In the genomic region with DNA sequence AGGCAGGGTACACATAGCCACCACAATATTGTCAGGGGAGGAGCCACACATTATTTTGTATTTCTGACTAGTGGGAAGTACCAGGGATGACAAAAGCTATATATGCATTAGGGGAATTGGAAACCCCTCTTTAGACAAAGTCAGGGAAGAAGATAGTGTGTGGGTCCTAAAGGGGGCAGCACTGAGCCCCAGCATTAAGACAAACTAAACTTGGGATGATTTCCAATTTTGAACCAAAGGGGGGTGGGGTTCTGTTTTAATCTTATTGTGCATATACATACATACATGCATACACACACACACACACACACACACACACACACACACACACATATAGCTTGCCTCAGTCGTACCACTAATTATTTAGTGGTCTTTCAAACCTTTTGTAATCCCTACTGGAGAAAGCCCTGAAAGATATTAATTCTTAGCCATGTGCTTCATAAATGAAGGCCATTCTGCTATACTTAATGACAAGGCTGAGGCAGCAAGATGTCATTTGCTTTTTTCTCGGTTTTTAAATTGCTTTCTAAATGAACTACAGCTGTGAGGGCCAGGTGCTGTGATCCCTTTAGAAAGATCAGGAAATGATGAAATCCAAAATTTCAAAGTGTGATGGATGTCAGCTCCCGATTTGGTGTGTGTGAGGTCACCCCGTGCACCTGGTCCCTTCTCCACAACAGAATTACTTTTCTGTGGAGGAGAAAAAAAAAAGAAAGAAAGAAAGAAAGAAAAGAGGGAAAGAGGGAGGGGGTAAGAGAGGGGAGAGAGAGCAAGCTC, we compare ENCODE assay signal across 11 mouse cellular contexts.
DNase-seq lines count a peak whose midpoint lies in the region; ATAC-seq and TF ChIP-seq lines count a peak whose summit lies in the region.
"Had no signal": no experiment of that assay in that cellular context is flagged by ENCODE, and none has a peak within 500 bp of the region (broad histone marks: within the 10 kb centered on the region; RNA-seq: fewer than 3 reads in every experiment).

No protein-coding gene starts in this region.

- 73% methylated on average over 4 of the region's 4 CpGs for WGBS in heart, adult 2 months
- 73% methylated on average over 4 of the region's 4 CpGs for WGBS in heart, embryonic 11.5 days (ENCODE audit: insufficient replicate concordance)
- 65% methylated on average over 4 of the region's 4 CpGs for WGBS in neural tube, embryonic 11.5 days
- 43% methylated on average over 4 of the region's 4 CpGs for WGBS in neural tube, embryonic 15.5 days

- no peaks in the 10 kb centered on the region for H3K79me2 ChIP-seq in heart, adult 2 months (replicated peaks; ENCODE audit: control insufficient read depth, insufficient read depth, low read length)

- no peak for DNase-seq in heart, adult 2 months
- DNase-seq in neural tube, embryonic 11.5 days (ENCODE audit: low spot score): peak; percentile 17
- DNase-seq in forelimb bud, embryonic 11.5 days (ENCODE audit: low read depth, low spot score): peak; percentile 76
- DNase-seq in splenic B cell, adult 2 months (ENCODE audit: low read depth, low spot score): peak; percentile 19
- no peak for DNase-seq in spleen, postnatal 4 days (ENCODE audit: low spot score in 2 of 2)
- DNase-seq: cerebellum, adult 9-10 months had no signal

- no peaks in the 10 kb centered on the region for H3K4me1 ChIP-seq in heart, adult 2 months (ENCODE audit: control insufficient read depth, insufficient read depth, low read length)
- no peaks in the 10 kb centered on the region for H3K4me1 ChIP-seq in heart, embryonic 11.5 days (ENCODE audit: control insufficient read depth, insufficient read depth, low read length)
- no peaks in the 10 kb centered on the region for H3K4me1 ChIP-seq in neural tube, embryonic 11.5 days (ENCODE audit: control insufficient read depth, insufficient read depth, low read length)
- H3K4me1 ChIP-seq in neural tube, embryonic 15.5 days: no peaks in the 10 kb centered on the region
- H3K4me1 ChIP-seq: liver, embryonic 15.5 days had no signal

- no peak overlapping the region for H3K4me2 ChIP-seq in heart, embryonic 11.5 days
- no peak overlapping the region for H3K4me2 ChIP-seq in neural tube, embryonic 11.5 days (ENCODE audit: low read depth)
- H3K4me2 ChIP-seq in neural tube, embryonic 15.5 days: no peak overlapping the region
- H3K4me2 ChIP-seq: liver, embryonic 15.5 days; midbrain, embryonic 11.5 days had no signal

- H3K9ac ChIP-seq in heart, adult 2 months (ENCODE audit: low read depth, low read length): no peak overlapping the region
- no peak overlapping the region for H3K9ac ChIP-seq in heart, embryonic 11.5 days (ENCODE audit: low read depth, low read length)
- no peak overlapping the region for H3K9ac ChIP-seq in neural tube, embryonic 11.5 days (ENCODE audit: low read length)
- H3K9ac ChIP-seq in neural tube, embryonic 15.5 days (replicated peaks): no peak overlapping the region
- H3K9ac ChIP-seq: liver, embryonic 15.5 days had no signal

- no peak for TF ChIP-seq EP300 in heart, adult 2 months (IDR thresholded peaks at IDR 0.05; ENCODE audit: insufficient read depth, low read depth, low read length)

- H3K27me3 ChIP-seq in heart, adult 2 months (ENCODE audit: control insufficient read depth, insufficient read depth, low read length): no peaks in the 10 kb centered on the region
- no peaks in the 10 kb centered on the region for H3K27me3 ChIP-seq in heart, embryonic 11.5 days (ENCODE audit: control insufficient read depth, insufficient read depth, low read length)
- no peaks in the 10 kb centered on the region for H3K27me3 ChIP-seq in neural tube, embryonic 11.5 days (ENCODE audit: control insufficient read depth, insufficient read depth, low read length)
- H3K27me3 ChIP-seq in neural tube, embryonic 15.5 days (replicated peaks): no peaks in the 10 kb centered on the region
- no peaks in the 10 kb centered on the region for H3K27me3 ChIP-seq in splenic B cell, adult 2 months (ENCODE audit: control insufficient read depth, insufficient read depth, low read length, poor library complexity, severe bottlenecking)
- H3K27me3 ChIP-seq: liver, embryonic 15.5 days had no signal

- peak; percentile 22; the same call in 1 of the 2 replicates for TF ChIP-seq CTCF in heart, adult 2 months (IDR thresholded peaks at IDR 0.05)

- H3K36me3 ChIP-seq in heart, adult 2 months (ENCODE audit: control insufficient read depth, insufficient read depth, low read length): no peaks in the 10 kb centered on the region
- H3K36me3 ChIP-seq in heart, embryonic 11.5 days (ENCODE audit: control insufficient read depth, insufficient read depth, low read length): no peaks in the 10 kb centered on the region
- no peaks in the 10 kb centered on the region for H3K36me3 ChIP-seq in neural tube, embryonic 11.5 days (ENCODE audit: control insufficient read depth, insufficient read depth, low read length)
- no peaks in the 10 kb centered on the region for H3K36me3 ChIP-seq in neural tube, embryonic 15.5 days
- H3K36me3 ChIP-seq in splenic B cell, adult 2 months (ENCODE audit: control insufficient read depth, insufficient read depth, low read length, poor library complexity, severe bottlenecking): no peaks in the 10 kb centered on the region
- H3K36me3 ChIP-seq: liver, embryonic 15.5 days had no signal

- no peaks in the 10 kb centered on the region for H3K9me3 ChIP-seq in heart, embryonic 11.5 days (replicated peaks; ENCODE audit: control insufficient read depth, low read length)
- H3K9me3 ChIP-seq in neural tube, embryonic 11.5 days (ENCODE audit: control insufficient read depth, low read length): no peaks in the 10 kb centered on the region
- H3K9me3 ChIP-seq in neural tube, embryonic 15.5 days (replicated peaks): no peaks in the 10 kb centered on the region
- H3K9me3 ChIP-seq: liver, embryonic 15.5 days had no signal

- no peak overlapping the region for H3K27ac ChIP-seq in heart, adult 2 months
- H3K27ac ChIP-seq in heart, embryonic 11.5 days (ENCODE audit: low read depth, low read length): no peak overlapping the region
- H3K27ac ChIP-seq in neural tube, embryonic 11.5 days (ENCODE audit: low read depth, low read length): no peak overlapping the region
- no peak overlapping the region for H3K27ac ChIP-seq in neural tube, embryonic 15.5 days (replicated peaks)
- H3K27ac ChIP-seq: liver, embryonic 15.5 days had no signal

- intact Hi-C loops in heart, adult 2 months (cut with DNase I): no loop called here

- TF ChIP-seq POLR2A in heart, adult 2 months (IDR thresholded peaks at IDR 0.05; ENCODE audit: insufficient read depth, low read depth, low read length): no peak

- ATAC-seq in heart, embryonic 11.5 days (replicated peaks; ENCODE audit: insufficient number of reproducible peaks, low FRiP score, low TSS enrichment): no peak
- no peak for ATAC-seq in neural tube, embryonic 11.5 days (ENCODE audit: insufficient read depth, low FRiP score, low TSS enrichment)
- no peak for ATAC-seq in neural tube, embryonic 15.5 days (ENCODE audit: low FRiP score)
- no peak for ATAC-seq in granulocyte monocyte progenitor cell, adult 5-6 weeks (replicated peaks; ENCODE audit: poor library complexity, severe bottlenecking)

- no peak overlapping the region for H3K4me3 ChIP-seq in heart, adult 2 months
- no peak overlapping the region for H3K4me3 ChIP-seq in heart, embryonic 11.5 days (ENCODE audit: low read depth, low read length)
- H3K4me3 ChIP-seq in neural tube, embryonic 11.5 days (ENCODE audit: low read depth, low read length): no peak overlapping the region
- no peak overlapping the region for H3K4me3 ChIP-seq in neural tube, embryonic 15.5 days (replicated peaks)
- H3K4me3 ChIP-seq: liver, embryonic 15.5 days had no signal

Comparison
In these comparisons a context has a peak if more than half of its experiments do, and no peak if none do; other contexts are left out.
1. DNase-seq: peak in neural tube, embryonic 11.5 days (single experiment), forelimb bud, embryonic 11.5 days (single experiment) and splenic B cell, adult 2 months (single experiment); none in heart, adult 2 months (0 of 2) and spleen, postnatal 4 days (0 of 2).